Mouse (Mus musculus): ENCODE measurements around the gene Dnajb12.

Gene Dnajb12

DNA sequence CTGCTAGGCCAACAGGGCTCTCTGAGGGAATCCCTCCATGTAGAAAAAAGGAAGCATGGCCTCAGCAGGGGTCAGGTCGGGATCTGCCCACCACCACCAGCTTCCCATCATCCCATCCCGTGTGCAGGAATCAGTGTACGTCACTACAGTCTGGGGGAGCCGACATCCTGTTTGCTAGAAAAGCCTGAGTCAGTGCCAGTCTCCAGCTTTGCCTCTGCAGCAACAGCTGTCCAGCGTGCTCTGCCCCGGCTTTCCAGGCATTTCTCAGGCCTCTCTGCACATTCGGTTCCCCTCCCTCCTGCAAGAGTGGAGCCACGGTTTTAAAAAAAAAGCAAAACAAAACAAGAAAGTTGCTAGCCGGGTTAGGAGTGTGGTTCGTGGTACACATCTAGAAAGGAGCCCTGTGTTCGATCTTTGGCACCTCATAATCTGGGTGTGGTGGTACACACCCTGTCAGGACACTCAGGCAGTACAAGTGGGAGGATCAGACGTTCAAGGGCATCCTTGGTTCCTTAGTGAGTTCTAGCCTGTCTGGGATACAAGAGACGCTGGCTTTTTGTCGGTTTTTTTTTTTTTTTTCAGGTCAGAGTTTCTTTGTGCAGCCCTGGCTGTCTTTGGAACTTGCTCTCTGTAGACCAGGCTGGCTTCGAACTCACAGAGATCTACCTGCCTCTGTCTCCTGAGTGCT is 40.3 kb downstream of the Dnajb12 start:
- DNase-seq (ENCODE audit: low read depth), result peak; percentile 92

DNA sequence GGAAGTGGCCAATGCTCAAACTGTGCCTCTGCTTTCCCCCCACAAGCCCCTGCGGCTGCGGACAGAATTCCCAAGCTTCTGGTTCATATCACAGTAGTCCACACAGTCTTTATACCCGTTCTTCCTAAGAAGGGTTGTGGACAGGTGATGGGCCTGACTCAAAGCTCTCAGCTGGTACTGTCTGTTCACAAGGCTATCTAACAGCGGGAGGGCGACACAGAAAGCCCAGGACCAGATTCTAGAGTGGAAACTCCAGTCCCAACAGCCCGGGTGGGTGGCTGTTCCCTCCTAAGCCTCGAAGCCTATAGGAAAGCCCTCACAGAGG is 41.1 kb downstream of the Dnajb12 start:
- no peak for DNase-seq (ENCODE audit: low read depth)

DNA sequence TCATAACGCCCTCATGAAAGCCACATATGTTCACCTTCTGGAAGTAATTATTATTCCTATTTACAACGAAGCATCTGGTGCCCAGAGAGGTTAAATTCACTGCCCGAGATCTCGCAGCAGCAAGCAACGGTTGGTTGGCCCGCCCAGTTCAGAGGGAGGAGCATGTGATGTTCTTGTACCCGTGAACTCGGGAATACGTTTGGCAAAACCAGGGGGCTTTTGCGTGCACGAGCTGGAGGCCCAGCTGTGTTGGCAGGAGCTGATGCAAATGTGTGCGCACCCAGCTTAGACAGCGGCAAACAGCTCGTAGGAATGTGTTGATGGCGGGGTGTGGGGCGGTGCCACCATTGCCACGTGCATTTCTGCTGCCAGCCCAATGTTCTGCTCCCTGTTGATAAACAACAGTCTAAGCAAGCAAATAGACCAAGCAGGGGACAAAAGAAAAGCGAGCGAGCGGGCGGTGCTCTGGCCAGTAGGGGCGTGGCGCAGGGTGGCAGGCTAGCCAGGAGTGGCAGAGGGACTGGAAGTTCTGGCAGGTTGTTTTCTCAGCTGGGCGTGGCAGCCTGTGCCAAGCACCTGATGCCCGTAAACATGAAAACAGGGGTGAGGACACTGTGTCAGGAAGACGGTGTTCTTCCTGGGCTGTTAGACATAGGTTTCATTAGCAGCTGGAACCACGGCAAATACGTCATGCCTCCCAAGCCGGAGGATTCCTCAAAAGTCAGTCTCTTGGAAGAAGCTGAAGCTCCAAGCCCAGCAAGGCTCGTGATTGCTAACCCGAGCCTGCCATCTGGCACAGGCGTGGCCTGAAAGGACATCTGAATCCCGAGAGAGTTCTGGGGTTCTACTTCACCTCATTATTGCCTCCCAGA is 41.7 kb downstream of the Dnajb12 start:
- DNase-seq (ENCODE audit: low read depth), result peak; percentile 91

DNA sequence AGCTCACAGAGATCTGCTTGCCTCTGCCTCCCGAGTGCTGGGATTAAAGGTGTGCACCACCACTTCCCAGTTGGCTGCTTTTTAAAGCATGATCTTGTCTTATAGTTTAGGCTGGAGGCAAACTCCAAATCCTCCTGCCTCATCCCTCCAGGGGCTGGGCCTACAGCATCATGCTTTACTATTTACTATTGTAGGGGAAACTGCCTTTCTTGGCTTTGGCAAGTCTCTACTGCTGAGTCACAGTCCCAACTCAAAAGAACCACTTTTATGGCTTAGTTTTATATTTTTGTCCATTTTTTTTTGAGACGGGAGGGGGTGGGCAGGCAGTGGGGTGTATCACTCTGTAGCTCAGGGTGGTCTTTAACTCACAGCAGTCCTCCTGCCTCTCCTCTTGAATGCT is 44.1 kb downstream of the Dnajb12 start:
- peak; percentile 74 for DNase-seq (ENCODE audit: low read depth)

DNA sequence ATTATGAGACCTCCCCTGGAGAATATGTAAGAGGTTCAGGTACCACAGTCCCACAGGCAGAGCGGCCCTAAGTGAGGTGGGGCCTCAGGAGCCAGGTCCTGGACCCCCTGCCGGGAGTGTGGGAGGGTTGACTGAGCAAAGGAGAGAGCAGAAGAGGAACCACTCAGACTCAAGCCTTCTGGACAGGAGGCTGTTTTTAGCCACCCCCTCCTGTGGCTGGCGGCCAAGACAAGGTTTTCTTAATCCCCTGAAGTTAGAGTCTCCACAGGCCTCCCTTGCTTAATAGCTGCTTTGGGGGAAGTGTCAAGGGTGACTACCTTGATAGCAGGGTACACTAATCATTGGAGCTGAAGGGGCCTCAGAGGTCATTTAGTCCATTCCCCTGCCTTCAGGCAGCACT is 44.9 kb downstream of the Dnajb12 start:
- DNase-seq (ENCODE audit: low read depth), result peak; percentile 78

DNA sequence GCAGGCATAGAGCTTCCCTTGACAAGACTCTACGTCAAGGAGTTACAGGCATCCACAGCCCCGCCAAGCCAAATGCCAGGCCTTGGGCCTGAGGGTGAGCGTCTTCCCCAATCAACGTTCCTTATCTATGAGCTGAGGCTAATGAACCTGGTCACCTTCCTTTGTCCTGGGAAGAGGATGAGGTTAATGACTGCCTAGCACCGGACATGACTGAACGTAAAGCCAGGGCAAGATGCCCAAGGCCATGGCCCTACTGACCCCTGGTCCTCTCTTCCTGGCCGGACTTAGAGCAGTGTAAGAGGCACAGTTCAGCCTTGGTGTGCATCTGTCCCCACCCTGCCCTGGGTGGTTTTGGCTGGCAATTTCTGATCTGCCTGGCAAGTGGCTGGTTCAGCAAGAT is 49.8 kb downstream of the Dnajb12 start:
- DNase-seq (ENCODE audit: low read depth), result no peak

DNA sequence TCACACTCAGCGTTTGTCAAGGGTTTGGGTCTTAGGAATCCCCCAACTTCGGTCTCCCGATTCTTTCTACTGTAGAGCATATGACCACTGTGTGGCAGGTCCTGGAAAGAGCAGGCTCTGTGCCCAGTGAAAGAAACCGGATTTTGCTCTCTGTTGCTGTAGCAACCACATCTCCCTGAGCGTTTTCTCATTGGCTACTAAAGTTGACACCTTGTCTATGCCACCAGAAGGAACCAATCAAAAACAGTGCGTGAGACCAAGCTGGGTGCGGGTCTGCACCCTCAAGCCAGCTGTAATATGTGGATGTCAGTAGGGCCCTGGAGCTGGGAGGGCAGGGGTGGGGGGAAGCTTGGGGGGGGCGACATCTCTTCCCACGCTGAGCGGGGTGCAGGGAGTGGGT is 51.6 kb downstream of the Dnajb12 start:
- no peak for DNase-seq (ENCODE audit: low read depth)

DNA sequence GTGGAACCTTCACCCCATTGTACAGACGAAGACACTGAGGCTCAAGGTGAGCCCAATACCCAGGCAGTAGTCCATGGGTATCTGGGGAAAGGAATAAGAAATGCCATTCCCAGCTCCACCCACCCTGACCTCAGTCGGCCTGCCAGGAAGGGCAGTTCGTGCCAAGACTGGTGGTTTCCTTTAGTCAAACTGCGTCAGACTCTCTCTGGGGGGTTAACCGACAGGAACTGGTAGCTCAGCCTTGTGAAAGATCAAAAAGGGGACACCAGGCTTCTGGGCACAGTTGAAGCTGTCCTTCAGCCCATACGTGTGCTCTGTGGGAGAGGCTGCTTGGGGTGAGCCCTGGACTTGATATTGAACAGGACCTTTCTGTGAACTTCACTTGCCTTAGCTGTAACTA is 53.2 kb downstream of the Dnajb12 start:
- DNase-seq (ENCODE audit: low read depth), result peak; percentile 58

DNA sequence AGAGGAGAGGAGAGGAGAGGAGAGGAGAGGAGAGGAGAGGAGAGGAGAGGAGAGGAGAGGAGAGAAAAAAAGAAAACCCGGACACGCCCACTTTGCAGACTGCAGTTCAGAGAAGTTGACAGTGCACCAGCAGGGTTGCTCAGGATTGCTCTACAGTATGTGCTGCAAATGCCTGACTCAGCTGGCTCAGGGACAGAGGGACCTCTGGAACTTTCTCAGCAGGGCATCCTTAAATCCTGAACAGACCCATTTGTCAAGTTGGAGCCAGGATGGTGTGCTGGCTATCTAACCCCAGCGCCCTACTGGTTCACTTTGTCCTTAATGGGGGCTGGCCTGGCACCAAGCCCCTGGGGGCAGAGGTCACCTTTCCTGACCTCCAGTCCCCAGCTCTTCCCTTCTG is 54.7 kb downstream of the Dnajb12 start:
- DNase-seq (ENCODE audit: low read depth), result peak; percentile 44

DNA sequence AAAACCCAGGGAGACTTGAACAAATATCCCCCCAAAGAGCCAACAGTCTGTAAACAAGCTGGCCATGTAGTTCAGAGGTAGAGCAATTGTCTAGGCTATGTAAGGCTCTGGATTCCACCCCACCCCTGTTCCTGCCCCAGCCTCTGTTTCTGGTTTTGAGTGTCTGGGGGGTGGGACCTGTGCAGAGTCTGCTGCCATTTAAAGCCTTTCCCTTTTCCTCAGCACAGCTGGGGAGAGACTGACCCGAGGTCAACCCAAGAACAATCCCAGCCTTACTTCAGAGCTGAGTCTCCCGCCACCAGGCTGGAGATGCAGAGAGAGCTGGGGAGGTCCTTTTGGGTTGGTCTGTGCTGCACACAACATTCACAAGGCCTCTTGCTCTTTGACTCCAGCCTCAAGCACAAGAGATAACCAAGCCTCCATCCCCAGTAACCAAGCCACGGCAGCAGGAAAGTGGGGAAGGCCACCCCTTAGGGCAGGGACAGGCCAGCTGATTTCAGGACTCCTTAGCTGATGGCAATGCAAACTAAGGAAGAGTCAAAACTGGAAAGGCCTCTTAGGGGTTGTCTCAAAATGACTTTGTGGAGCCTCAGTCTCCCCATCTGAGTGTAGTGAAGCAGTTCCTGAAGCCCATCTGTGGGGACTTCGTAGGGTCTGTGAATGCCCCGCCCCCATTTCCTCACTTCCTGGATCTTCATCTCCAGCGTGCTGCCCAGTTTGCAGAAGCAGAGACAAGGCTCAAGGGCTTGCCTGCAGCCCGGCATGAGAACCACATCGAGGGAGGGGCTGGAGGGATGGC is 56.9 kb downstream of the Dnajb12 start:
- peak; percentile 60 for DNase-seq (ENCODE audit: low read depth)

DNA sequence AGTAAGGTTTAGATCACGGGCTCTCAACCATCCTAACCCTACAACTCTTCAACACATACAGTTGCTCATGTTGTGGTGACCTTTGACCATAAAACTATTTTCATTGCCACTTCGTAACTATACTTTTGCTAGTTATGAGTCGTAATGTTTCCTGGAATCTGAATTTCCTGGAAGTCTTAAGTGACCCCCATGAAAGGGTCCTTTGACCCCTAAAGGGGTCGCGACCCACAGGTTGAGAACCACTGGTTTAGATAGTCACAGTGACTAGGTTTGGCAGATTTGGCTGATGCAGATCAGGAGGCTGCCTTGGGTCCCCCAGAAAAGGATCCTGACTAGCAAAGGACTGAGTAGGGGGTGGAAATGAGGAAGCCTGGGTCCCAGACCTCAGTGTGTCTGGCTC is 59.3 kb downstream of the Dnajb12 start:
- DNase-seq (ENCODE audit: low read depth), result no peak

DNA sequence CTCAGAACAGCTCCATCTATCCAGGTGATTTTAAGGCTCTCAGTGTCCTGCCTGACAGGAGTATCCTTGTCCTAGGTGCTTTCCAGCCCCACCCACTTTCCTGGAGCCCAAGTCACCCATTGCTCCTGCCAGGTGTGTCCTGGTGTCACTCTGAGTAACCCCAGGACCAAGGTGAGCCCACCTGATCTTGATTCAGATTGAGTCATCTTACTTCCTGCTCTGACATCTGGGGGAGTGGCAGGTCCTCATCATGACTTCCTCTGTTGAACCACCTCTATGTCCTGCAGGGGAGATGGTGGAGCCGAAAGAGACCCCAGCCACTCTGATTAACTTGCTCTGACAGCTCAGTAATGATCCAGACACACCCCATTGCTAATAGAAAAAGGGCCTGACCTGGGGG is 59.7 kb downstream of the Dnajb12 start:
- no peak for DNase-seq (ENCODE audit: low read depth)

DNA sequence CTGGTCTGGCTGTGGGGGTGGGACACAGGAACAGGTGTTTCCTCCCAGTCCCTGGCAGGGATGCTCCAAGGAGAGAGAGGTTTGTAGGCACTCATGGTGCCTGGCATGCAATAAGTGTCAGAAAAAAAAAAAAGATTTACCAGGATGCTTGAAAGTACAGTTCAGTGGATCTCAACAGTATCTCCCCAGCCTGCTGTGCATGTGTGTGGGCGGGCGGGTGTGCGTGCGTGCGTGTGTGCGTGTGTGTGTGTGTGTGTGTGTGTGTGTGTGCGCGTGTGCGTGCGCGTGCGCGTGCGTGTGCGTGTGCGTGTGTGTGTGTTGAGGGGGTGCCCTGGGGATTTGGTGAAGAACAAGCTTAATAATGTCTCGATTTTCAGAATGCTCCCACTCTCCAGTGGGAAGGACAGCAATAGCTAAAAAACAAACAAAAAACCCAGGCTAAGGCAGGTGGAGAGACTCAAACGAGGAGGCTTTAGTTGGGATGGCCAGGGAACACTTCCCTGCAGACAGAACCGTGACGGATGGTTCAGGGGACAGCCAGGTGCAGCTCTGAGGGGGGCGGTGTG is 63.0 kb downstream of the Dnajb12 start:
- DNase-seq (ENCODE audit: low read depth), result no peak

DNA sequence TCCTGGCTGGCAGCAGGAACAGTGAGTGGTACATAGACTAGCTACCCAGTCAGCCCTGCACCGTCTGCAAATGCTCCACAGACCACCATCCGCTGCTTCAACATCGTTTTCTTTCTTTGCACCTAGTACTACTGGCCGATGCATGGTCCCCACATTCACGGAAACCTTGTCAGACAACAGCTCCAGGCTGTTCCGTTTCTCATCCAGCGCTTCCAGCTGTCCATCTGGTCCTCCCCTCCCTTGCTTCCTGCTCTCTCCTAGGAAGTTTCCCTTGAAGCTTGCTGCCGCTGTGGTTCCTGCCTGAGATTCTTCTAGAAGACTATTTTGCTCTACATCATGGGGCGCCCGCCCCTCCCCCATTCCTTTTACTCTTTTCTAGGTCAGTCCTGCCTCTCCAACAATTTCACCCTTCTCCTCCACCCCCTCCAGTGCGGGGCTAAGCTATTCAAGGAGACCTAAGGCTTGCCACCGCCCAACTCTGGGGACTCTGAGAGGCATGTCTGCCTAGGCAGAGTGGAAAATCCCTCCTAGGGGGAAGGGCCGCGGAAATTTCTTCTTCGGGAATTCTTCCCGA is 63.6 kb downstream of the Dnajb12 start:
- DNase-seq (ENCODE audit: low read depth), result peak; percentile 59

DNA sequence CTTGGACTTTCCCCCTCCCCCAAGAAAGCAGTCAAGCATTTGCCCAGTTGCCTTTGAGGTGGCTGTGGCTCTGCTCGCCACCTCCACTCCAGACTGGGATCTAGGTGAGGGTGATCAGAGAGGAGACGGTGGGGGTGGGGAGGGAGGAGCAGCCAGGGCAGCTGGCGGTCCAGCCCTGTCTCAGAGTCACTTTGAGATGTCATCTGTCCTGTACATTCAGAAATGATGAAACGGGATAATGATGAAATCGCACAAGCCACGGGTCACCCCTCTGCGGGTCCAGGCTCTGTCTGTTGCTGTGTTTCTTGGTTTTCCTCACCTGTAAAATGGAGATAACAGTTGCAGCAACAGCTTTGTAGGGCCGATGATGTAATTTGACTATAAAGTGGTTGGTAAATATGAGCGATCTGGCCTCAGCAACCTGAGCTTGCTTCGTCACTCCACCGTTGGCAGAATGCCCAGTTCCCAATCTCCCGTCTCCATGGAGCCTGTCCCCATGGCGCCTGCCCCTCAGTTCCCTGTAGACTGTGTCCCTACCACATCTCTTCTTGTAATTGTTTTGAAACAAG is 64.1 kb downstream of the Dnajb12 start:
- DNase-seq (ENCODE audit: low read depth), result peak; percentile 74

DNA sequence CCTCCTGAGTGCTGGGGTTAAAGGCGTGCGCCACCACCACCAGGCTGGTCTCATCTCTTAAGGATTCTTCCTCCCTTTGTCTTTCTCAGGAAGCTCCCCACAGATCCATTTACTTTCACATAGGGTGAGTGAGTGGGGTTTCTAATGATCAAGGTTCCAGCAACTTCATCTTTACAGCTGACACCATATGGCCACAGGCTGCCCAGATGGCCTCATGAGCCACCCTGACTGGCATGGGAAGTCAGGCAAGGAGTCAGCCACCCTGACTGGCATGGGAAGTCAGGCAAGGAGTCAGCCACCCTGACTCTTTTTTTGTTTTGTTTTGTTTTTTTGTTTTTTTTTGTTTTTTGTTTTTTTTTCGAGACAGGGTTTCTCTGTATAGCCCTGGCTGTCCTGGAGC is 66.1 kb downstream of the Dnajb12 start:
- DNase-seq (ENCODE audit: low read depth), result no peak

DNA sequence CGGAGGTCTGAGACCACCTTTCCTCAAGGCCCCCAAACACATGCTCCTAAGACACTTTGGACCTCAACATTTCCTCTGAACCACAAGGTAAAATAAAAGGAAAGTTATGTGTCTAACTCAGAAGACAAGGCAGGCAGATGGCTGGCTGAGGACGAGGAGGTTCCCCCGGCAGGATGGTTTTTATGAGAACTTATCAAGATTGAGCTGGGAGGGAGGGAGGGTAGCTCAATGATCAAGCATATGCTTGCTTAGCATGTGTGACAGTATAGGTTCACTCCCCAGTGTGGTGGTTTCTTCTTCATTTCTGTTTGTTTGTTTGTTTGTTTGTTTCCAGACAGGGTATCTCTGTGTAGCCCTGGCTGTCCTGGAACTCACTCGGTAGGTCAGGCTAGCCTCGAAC is 67.0 kb downstream of the Dnajb12 start:
- no peak for DNase-seq (ENCODE audit: low read depth)

DNA sequence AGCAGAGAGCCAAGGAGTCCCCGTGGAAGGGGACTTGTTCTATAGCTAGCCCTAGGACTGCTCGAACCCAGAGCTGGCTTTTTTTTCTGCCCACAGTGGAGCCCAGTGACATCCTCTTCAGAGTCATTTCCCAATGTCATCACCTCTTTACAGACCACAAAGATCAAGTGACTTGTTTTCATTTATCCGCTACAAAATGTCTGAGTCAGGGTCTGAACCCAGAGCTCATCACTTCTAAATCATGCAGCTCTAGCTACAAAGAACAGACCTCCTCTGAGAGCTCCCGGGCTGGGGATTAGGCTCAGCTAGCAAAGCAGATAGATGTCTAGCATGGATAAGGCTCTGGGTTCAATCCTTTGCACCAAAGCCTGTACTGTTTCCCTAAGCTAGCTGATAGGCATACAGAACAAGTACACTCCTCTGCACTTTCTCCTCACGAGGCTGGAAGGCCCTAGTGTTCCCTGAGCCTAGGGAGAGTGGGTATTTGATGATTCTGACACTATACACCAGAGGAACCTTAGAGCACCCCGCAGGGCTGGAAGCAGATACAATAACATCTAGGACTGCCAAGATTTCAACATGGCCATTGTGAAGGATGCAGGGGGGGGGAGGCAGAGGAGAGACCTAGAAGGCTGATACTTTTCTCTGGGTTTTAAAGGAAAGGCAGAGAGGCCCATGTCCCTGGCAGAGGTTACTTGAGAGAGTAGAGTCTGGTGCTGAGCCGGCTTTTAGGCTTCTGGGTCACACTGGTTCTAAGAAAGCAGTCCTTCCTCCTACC is 68.1 kb downstream of the Dnajb12 start:
- DNase-seq (ENCODE audit: low read depth), result peak; percentile 73

DNA sequence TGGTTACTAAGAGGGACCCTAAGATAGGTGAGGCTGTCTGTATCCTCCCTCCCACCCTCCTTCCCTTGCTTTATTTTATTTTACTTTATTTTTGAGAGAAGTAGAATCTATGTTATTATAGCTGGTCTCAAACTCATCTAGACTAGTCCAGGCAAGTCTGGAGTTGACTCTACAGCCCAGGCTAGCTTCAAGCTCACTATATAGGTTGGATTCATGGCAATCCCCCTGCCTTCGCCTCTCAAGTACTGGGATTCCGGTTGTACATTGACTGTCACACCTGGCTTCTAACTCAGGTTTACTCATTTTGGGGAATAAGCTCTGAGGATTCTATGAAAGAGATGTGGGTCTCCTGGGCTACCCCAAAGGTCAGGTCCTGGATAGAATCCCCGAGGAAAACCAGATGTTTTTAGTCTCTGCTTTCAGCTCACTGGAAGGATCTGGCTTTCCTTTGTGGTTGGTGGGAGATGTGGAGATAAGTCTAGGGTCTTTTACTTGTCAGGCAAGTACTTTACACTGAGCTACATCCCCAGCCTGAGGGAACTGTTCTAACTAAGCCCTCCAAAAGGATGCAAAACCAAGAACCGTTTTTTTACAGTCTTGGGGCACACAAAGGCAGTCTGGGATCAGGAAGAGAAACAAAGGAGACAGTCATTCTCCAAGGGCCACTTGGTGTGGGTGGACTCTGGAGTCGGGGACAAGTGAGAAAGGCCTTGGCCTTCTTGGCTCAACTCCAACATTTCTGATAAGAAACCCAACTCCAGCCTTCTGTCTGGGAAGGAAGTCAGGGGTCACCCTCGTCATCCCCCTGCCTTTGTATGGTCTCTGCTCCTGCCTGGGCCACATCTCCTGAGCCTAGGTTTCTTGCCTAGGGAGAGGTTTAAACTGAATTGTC is 69.3 kb downstream of the Dnajb12 start:
- DNase-seq (ENCODE audit: low read depth), result peak; percentile 31

Data from NIH3T3 (cell line).